Mouse (Mus musculus) midbrain, embryonic 11.5 days (tissue): ENCODE results near the gene Phldb3. TPM values are rescaled to one million over a fixed set of nuclear protein-coding genes. Genes with fewer than 3 reads are reported as not detected.

Source experiments
- ATAC-seq: fragments of 200-750 bp; cut with Nextera tagmentation; 2 replicates; pipeline ENCODE4 v1.8.0; 2017; ENCODE audit warnings: moderate TSS enrichment, moderate library complexity; ENCODE audit not compliant: low FRiP score
- DNase-seq: peaks from one replicate; pipeline ENCODE4 v3.0.0; 2015; ENCODE audit warnings: low spot score; ENCODE audit errors: missing footprints
- H3K27ac ChIP-seq: fragments of 300-500 bp; sonication (generic); 2 replicates; pipeline ENCODE4 v1.5.1; 2014; ENCODE audit warnings: low read depth, low read length
- H3K27me3 ChIP-seq: fragments of 300-500 bp; sonication (generic); 2 replicates; pipeline ENCODE4 v1.6.1; 2014; ENCODE audit warnings: mild to moderate bottlenecking, low read length, moderate library complexity, mixed read lengths; ENCODE audit not compliant: control insufficient read depth, insufficient read depth
- H3K36me3 ChIP-seq: fragments of 300-500 bp; sonication (generic); 2 replicates; pipeline ENCODE4 v1.6.1; 2014; ENCODE audit warnings: mild to moderate bottlenecking, low read length, moderate library complexity, mixed read lengths; ENCODE audit not compliant: control insufficient read depth, insufficient read depth
- H3K4me1 ChIP-seq: fragments of 300-500 bp; sonication (generic); 2 replicates; pipeline ENCODE4 v1.6.1; 2014; ENCODE audit warnings: low read length; ENCODE audit not compliant: control insufficient read depth, insufficient read depth
- H3K4me2 ChIP-seq: fragments of 300-500 bp; sonication (generic); 2 replicates; pipeline ENCODE4 v1.6.1; 2014; ENCODE audit warnings: mild to moderate bottlenecking, moderate library complexity
- H3K4me3 ChIP-seq: fragments of 300-500 bp; sonication (generic); 2 replicates; pipeline ENCODE4 v1.5.1; 2014; ENCODE audit warnings: low read depth, low read length
- H3K9ac ChIP-seq: fragments of 300-500 bp; sonication (generic); 2 replicates; pipeline ENCODE4 v1.6.1; 2014; ENCODE audit warnings: low read length
- H3K9me3 ChIP-seq: fragments of 300-500 bp; sonication (generic); 2 replicates; pipeline ENCODE4 v1.6.1; 2016; ENCODE audit warnings: low read length; ENCODE audit not compliant: control insufficient read depth
- WGBS: fragments of 180-500 bp; shearing (Covaris S2); extraction: QIAGEN DNeasy Blood & Tissue Kit; methylation state at CpG from one replicate; pipeline ENCODE4 v1.1.7; 2014; 5-methylcytosine and 5-hydroxymethylcytosine counted together
- polyA plus RNA-seq: library from polyadenylated mRNA; unstranded; fragments of >200 nt; fragmentation: Nextera tagmentation; extraction: Ambion mirVana; gene quantifications from 2 replicates; pipeline ENCODE4 v1.2.1, GENCODE M21; 2014

The Phldb3 gene
- polyA plus RNA-seq = 0.07 TPM in 1 of 2 replicates, not detected in the other

DNA sequence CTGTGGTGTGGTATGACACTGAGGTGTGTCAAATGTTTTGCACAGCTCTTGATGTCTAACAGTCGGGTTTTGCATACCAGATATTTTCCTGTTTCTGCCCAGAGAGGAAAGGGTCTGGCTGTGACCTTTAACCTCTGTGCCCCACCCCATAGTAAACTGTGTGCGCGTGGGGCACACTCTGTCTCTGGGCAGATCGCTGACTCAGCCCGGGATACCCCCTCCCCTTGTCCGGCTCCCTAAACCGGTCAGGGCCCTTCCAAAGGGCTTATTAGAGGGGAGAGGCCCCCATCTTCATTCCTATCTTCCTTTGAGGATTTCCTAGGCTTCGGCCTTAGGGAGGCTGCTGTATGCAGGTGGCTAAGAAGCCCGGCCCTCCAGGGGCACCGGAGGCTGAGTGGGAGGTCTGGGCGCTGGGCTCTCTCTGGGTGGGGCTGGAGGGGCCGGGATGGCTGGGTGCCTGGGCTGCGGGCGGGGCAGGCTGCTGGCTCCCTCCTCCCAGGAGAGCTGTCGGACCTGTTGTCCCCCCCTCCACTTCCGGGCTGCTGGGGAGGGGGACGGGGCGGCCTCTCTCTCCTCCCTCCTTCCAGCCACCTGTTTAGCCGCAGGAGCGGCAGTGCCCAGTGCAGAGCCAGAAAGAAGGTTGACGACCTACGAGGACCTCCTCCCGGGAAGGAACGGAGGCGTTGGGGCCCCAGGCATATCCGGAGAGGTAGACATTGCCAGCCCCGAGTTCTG lies at the start of gene Phldb3:
Phldb3 (plus strand) TSS at position 620 of the 735 bp plus-strand sequence.
- ATAC-seq = peak; percentile 31
- Histone ChIP-seq H3K27me3 (peaks cover 44% of the 10 kb centered on the region), H3K9me3 (no peaks in the 10 kb centered on the region), H3K27ac (no peak within 1 kb of the TSS), H3K4me2 (peak within 1 kb of the TSS; percentile 49), H3K4me1 (peaks cover 11% of the 10 kb centered on the region), H3K4me3 (peak within 1 kb of the TSS; percentile 31), H3K36me3 (no peaks in the 10 kb centered on the region), H3K9ac (peak within 1 kb of the TSS; percentile 27; the same call in 1 of the 2 replicates)
- DNase-seq = peak; percentile 80
- 3% methylated on average over 24 of the region's 27 CpGs for WGBS

GRCm38 (mm10) chr7:24561450-24561849 lies 49.1 kb upstream of the Phldb3 start:
- no peak for DNase-seq
- 92% methylated on average over 4 of the region's 4 CpGs for WGBS
- Histone ChIP-seq H3K36me3 (peaks cover 11% of the 10 kb centered on the region), H3K4me3 (no peak overlapping the region), H3K27ac (no peak overlapping the region), H3K9me3 (no peaks in the 10 kb centered on the region), H3K4me2 (no peak overlapping the region), H3K9ac (no peak overlapping the region), H3K27me3 (no peaks in the 10 kb centered on the region), H3K4me1 (no peaks in the 10 kb centered on the region)
- no peak for ATAC-seq

- Histone ChIP-seq H3K4me3 (no peak overlapping the region), H3K4me2 (no peak overlapping the region), H3K27ac (no peak overlapping the region), H3K27me3 (no peaks in the 10 kb centered on the region), H3K36me3 (peaks cover 16% of the 10 kb centered on the region), H3K9me3 (no peaks in the 10 kb centered on the region), H3K9ac (no peak overlapping the region), H3K4me1 (no peaks in the 10 kb centered on the region)
- 92% methylated on average over 8 of the region's 8 CpGs for WGBS
- no peak for DNase-seq
- no peak for ATAC-seq
Measured at GRCm38 (mm10) chr7:24563191-24563836, 47.2 kb upstream of the Phldb3 start.

- DNase-seq = no peak
- 91% methylated on average over 4 of the region's 4 CpGs for WGBS
- H3K27ac ChIP-seq = no peak overlapping the region
- H3K9ac ChIP-seq = no peak overlapping the region
- no peak overlapping the region for H3K4me2 ChIP-seq
- H3K9me3 ChIP-seq = no peaks in the 10 kb centered on the region
- no peak overlapping the region for H3K4me3 ChIP-seq
- peaks cover 16% of the 10 kb centered on the region for H3K36me3 ChIP-seq
- H3K4me1 ChIP-seq = no peaks in the 10 kb centered on the region
- H3K27me3 ChIP-seq = no peaks in the 10 kb centered on the region
- 0 out of 2 replicates have a peak, but pooled peaks have one; percentile 38 for ATAC-seq
Measured at GRCm38 (mm10) chr7:24563837-24564206, 46.7 kb upstream of the Phldb3 start.

DNA sequence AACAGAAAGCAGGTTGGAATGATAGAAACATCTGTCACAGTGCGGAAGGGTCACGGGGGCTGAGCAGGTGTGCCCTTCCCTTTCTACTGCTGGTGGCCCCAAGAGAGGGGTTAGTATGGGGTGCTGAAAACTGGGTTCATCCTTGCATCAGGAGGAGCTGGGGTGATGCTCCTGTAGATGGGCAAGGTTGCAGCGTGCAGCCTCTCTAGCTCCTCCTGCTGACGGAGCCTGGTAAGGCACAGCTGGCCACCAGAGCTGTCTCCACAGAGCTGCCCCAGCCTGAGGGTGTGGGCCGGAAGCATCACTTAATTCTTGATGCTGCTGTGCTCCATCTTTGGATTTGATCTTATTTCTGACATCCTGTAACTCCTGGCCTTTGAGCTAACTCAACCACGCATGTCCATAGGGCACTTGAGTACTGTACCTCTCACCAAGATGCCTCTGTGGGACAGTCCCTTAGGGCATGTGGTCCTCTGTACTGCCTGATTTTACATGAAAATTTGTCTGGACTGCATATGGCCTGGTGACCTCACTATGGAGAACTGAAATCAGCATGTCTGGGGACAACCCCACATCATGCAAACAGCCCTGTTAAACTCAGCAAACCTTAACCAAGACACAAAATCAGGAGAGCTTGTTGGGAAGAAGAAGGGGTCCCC lies 45.8 kb upstream of the Phldb3 start:
- H3K27me3 ChIP-seq = no peaks in the 10 kb centered on the region
- DNase-seq = peak; percentile 97
- no peak overlapping the region for H3K27ac ChIP-seq
- ATAC-seq = peak; percentile 56
- WGBS = 60% methylated on average over 6 of the region's 6 CpGs
- H3K4me1 ChIP-seq = no peaks in the 10 kb centered on the region
- no peak overlapping the region for H3K4me3 ChIP-seq
- no peak overlapping the region for H3K4me2 ChIP-seq
- H3K36me3 ChIP-seq = peaks cover 16% of the 10 kb centered on the region
- no peaks in the 10 kb centered on the region for H3K9me3 ChIP-seq
- no peak overlapping the region for H3K9ac ChIP-seq

- Histone ChIP-seq H3K9me3 (no peaks in the 10 kb centered on the region), H3K27ac (no peak overlapping the region), H3K9ac (no peak overlapping the region), H3K4me2 (no peak overlapping the region), H3K4me1 (no peaks in the 10 kb centered on the region), H3K36me3 (peaks cover 18% of the 10 kb centered on the region), H3K4me3 (no peak overlapping the region), H3K27me3 (no peaks in the 10 kb centered on the region)
- ATAC-seq (no peak), DNase-seq (no peak)
- WGBS = 93% methylated on average over 11 of the region's 11 CpGs
Measured at GRCm38 (mm10) chr7:24565627-24566026, 44.9 kb upstream of the Phldb3 start.

DNA sequence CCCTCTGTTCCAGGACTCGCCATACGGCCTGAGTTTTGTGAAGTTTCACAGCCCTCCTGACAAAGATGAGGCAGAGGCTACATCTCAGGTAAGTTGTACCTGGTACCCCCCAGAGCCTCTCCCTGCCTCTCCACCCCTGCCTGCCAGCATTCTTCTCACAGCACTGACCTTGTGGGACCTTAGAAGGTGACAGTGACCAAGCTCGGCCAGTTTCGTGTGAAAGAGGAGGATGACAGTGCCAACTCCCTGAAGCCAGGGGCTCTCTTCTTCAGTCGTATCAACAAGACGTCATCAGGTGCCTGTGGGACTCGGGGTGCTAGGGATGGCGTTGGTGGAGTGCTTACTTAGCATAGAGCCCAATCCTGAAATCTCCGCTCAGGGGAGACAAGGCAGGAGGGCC lies 44.4 kb upstream of the Phldb3 start:
- Histone ChIP-seq H3K27me3 (no peaks in the 10 kb centered on the region), H3K4me2 (no peak overlapping the region), H3K4me1 (no peaks in the 10 kb centered on the region), H3K27ac (no peak overlapping the region), H3K9ac (no peak overlapping the region), H3K9me3 (no peaks in the 10 kb centered on the region), H3K36me3 (peaks cover 22% of the 10 kb centered on the region), H3K4me3 (no peak overlapping the region)
- no peak for ATAC-seq
- 94% methylated on average over 9 of the region's 9 CpGs for WGBS
- no peak for DNase-seq

- Histone ChIP-seq H3K27me3 (no peaks in the 10 kb centered on the region), H3K9me3 (no peaks in the 10 kb centered on the region), H3K4me1 (no peaks in the 10 kb centered on the region), H3K27ac (no peak overlapping the region), H3K9ac (no peak overlapping the region), H3K4me2 (no peak overlapping the region), H3K36me3 (peaks cover 17% of the 10 kb centered on the region), H3K4me3 (no peak overlapping the region)
- no peak for DNase-seq
- 93% methylated on average over 4 of the region's 4 CpGs for WGBS
- ATAC-seq = no peak
Measured at GRCm38 (mm10) chr7:24568512-24568911, 42.1 kb upstream of the Phldb3 start.

- WGBS = 86% methylated on average over 4 of the region's 4 CpGs
- ATAC-seq = no peak
- peaks cover 17% of the 10 kb centered on the region for H3K36me3 ChIP-seq
Measured at GRCm38 (mm10) chr7:24571071-24571470, 39.5 kb upstream of the Phldb3 start.

More at GRCm38 (mm10) chr7:24571071-24571470, 39.5 kb upstream of the Phldb3 start:
- Histone ChIP-seq H3K9ac (no peak overlapping the region), H3K4me3 (no peak overlapping the region), H3K27me3 (no peaks in the 10 kb centered on the region), H3K4me1 (no peaks in the 10 kb centered on the region), H3K4me2 (no peak overlapping the region), H3K27ac (no peak overlapping the region), H3K9me3 (no peaks in the 10 kb centered on the region)
- DNase-seq = no peak
